Mouse (Mus musculus): Measurements from ENCODE around the gene Cdc27. TPM values are rescaled to one million over a fixed set of nuclear protein-coding genes. Genes with fewer than 3 reads are reported as not detected.

Gene Cdc27
- polyA plus RNA-seq, 1 experiment = 10.6 TPM

DNA sequence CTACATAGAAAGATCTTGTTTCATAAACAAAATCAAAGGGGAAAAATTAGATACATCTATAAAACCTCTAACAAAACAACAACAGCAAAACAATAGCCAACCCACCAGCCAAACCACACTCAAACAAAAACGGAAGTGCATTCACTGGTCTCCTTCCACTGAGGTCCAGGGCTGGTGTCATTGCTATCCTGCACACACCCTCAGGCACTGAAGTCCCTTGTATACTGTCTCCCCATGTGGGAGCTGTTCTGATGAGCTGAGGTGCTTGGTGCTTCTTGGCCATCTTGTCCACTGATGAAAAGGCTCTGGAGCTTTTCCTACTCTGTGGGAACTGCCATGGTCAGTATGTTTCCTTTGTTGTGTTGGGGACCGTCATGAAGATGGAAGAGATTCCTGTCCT, 38.1 kb upstream of the Cdc27 start:
- Histone ChIP-seq H3K4me3 (ENCODE audit: control insufficient read depth, insufficient read depth, low read length) (no peak overlapping the region), H3K4me1 (replicated peaks; ENCODE audit: control insufficient read depth, insufficient read depth, low read length) (no peaks in the 10 kb centered on the region), H3K27ac (ENCODE audit: control insufficient read depth, insufficient read depth, low read length) (no peak overlapping the region), H3K36me3 (ENCODE audit: control insufficient read depth, insufficient read depth, low read length) (no peaks in the 10 kb centered on the region), H3K27me3 (ENCODE audit: control insufficient read depth, insufficient read depth, low read length) (no peaks in the 10 kb centered on the region)
- no peak for TF ChIP-seq CTCF (IDR thresholded peaks at IDR 0.05; ENCODE audit: borderline replicate concordance, control insufficient read depth, extremely low read depth, insufficient read depth, low read length, poor library complexity)
- TF ChIP-seq POLR2A (IDR thresholded peaks at IDR 0.05; ENCODE audit: control insufficient read depth, extremely low read depth, insufficient read depth, low read length, poor library complexity) = no peak
- WGBS = 97% methylated on average over 2 of the region's 2 CpGs
- no peak for DNase-seq

DNA sequence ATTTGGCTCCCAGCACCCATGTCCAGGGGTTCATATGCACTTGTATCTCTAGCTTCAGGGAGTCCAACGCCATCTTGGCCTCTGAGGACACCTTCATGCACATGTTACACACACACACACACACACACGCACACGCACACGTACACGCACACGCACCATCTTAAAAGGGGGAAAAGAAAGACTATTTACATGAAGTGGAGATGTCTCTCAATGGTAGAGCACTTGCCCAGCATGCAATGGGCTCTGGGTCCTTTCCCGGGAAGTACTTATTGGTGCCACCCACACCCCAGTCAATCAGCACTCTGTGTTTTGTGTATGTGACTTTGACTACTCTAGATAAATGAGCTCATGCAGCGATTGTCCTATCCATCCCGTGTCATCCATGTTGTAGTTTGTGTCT, 37.5 kb upstream of the Cdc27 start:
- TF ChIP-seq CTCF (IDR thresholded peaks at IDR 0.05; ENCODE audit: borderline replicate concordance, control insufficient read depth, extremely low read depth, insufficient read depth, low read length, poor library complexity) = no peak
- TF ChIP-seq POLR2A (IDR thresholded peaks at IDR 0.05; ENCODE audit: control insufficient read depth, extremely low read depth, insufficient read depth, low read length, poor library complexity) = no peak
- no peak overlapping the region for H3K4me3 ChIP-seq (ENCODE audit: control insufficient read depth, insufficient read depth, low read length)

GRCm38 (mm10) chr11:104585495-104585894, 35.1 kb upstream of the Cdc27 start:
- Histone ChIP-seq H3K36me3 (ENCODE audit: control insufficient read depth, insufficient read depth, low read length) (no peaks in the 10 kb centered on the region), H3K4me3 (ENCODE audit: control insufficient read depth, insufficient read depth, low read length) (no peak overlapping the region), H3K27ac (ENCODE audit: control insufficient read depth, insufficient read depth, low read length) (no peak overlapping the region), H3K27me3 (ENCODE audit: control insufficient read depth, insufficient read depth, low read length) (no peaks in the 10 kb centered on the region), H3K4me1 (replicated peaks; ENCODE audit: control insufficient read depth, insufficient read depth, low read length) (peaks cover 16% of the 10 kb centered on the region)
- DNase-seq = no peak
- TF ChIP-seq POLR2A (IDR thresholded peaks at IDR 0.05; ENCODE audit: control insufficient read depth, extremely low read depth, insufficient read depth, low read length, poor library complexity) = no peak
- no peak for TF ChIP-seq CTCF (IDR thresholded peaks at IDR 0.05; ENCODE audit: borderline replicate concordance, control insufficient read depth, extremely low read depth, insufficient read depth, low read length, poor library complexity)
- 90% methylated on average over 5 of the region's 5 CpGs for WGBS

More for the DNA sequence above, 37.5 kb upstream of the Cdc27 start:
- H3K36me3 ChIP-seq (ENCODE audit: control insufficient read depth, insufficient read depth, low read length) = no peaks in the 10 kb centered on the region
- DNase-seq = no peak
- H3K27ac ChIP-seq (ENCODE audit: control insufficient read depth, insufficient read depth, low read length) = no peak overlapping the region
- 97% methylated on average over 9 of the region's 9 CpGs for WGBS
- no peaks in the 10 kb centered on the region for H3K27me3 ChIP-seq (ENCODE audit: control insufficient read depth, insufficient read depth, low read length)
- H3K4me1 ChIP-seq (replicated peaks; ENCODE audit: control insufficient read depth, insufficient read depth, low read length) = peaks cover 1% of the 10 kb centered on the region; the same call in 1 of the 2 replicates

GRCm38 (mm10) chr11:104582630-104583364, 32.4 kb upstream of the Cdc27 start:
- H3K36me3 ChIP-seq (ENCODE audit: control insufficient read depth, insufficient read depth, low read length) = no peaks in the 10 kb centered on the region
- H3K4me1 ChIP-seq (replicated peaks; ENCODE audit: control insufficient read depth, insufficient read depth, low read length) = peaks cover 16% of the 10 kb centered on the region
- H3K4me3 ChIP-seq (ENCODE audit: control insufficient read depth, insufficient read depth, low read length) = no peak overlapping the region
- no peaks in the 10 kb centered on the region for H3K27me3 ChIP-seq (ENCODE audit: control insufficient read depth, insufficient read depth, low read length)
- TF ChIP-seq CTCF (IDR thresholded peaks at IDR 0.05; ENCODE audit: borderline replicate concordance, control insufficient read depth, extremely low read depth, insufficient read depth, low read length, poor library complexity) (no peak), POLR2A (IDR thresholded peaks at IDR 0.05; ENCODE audit: control insufficient read depth, extremely low read depth, insufficient read depth, low read length, poor library complexity) (no peak)
- WGBS = 21% methylated on average over 13 of the region's 13 CpGs
- DNase-seq = no peak
- no peak overlapping the region for H3K27ac ChIP-seq (ENCODE audit: control insufficient read depth, insufficient read depth, low read length)

- H3K36me3 ChIP-seq (ENCODE audit: control insufficient read depth, insufficient read depth, low read length) = no peaks in the 10 kb centered on the region
- no peak overlapping the region for H3K27ac ChIP-seq (ENCODE audit: control insufficient read depth, insufficient read depth, low read length)
- peaks cover 16% of the 10 kb centered on the region for H3K4me1 ChIP-seq (replicated peaks; ENCODE audit: control insufficient read depth, insufficient read depth, low read length)
- DNase-seq = no peak
- H3K4me3 ChIP-seq (ENCODE audit: control insufficient read depth, insufficient read depth, low read length) = no peak overlapping the region
- H3K27me3 ChIP-seq (ENCODE audit: control insufficient read depth, insufficient read depth, low read length) = no peaks in the 10 kb centered on the region
- 8% methylated on average over 2 of the region's 2 CpGs for WGBS
- no peak for TF ChIP-seq CTCF (IDR thresholded peaks at IDR 0.05; ENCODE audit: borderline replicate concordance, control insufficient read depth, extremely low read depth, insufficient read depth, low read length, poor library complexity)
- no peak for TF ChIP-seq POLR2A (IDR thresholded peaks at IDR 0.05; ENCODE audit: control insufficient read depth, extremely low read depth, insufficient read depth, low read length, poor library complexity)
Observed at GRCm38 (mm10) chr11:104582308-104582606, 31.8 kb upstream of the Cdc27 start.

DNA sequence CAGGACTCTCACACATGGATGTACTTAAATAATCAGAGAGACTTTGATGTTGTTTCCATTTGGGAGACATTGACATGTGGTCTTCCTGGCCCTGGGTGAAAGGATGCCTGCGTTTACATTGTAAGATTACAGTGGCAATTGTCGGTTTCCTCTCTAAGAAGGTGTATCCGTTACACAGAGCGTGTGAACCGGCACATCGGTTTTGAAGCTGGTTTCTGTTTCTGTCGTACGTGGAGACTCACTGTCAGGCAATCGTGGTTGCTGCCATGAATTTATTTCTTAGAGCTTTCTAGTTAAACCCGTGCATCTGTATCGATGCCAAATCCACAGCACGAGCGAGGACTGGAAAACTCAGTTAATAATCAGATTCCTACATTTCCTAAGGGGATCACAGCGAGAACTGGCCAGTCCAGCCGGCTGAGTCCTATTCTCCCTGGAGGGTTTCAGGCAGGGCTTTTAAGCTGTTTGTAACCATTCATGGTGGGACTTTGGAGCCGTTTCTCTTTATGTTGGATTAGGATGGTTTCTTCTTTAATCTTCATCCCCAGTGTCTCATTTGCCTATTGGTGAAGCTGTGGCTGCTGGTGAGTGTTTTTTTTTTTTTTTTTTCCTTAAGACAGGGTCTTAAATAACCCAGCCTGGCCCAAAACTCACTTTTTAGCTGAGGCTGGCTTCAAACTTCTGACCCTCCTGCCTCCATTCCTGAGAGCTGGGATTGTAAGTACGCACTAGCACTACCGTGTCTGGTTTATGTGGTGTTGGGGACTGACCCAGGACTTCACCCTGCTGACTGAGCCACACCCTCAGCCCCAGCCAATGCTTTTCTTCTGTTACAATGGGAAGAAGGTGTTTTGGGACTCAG, 31.3 kb upstream of the Cdc27 start:
- H3K4me3 ChIP-seq (ENCODE audit: control insufficient read depth, insufficient read depth, low read length) = peak overlapping the region; percentile 28; the same call in 1 of the 2 replicates
- DNase-seq = peak; percentile 30
- H3K27ac ChIP-seq (ENCODE audit: control insufficient read depth, insufficient read depth, low read length) = peak overlapping the region; percentile 51; the same call in 1 of the 2 replicates
- no peaks in the 10 kb centered on the region for H3K27me3 ChIP-seq (ENCODE audit: control insufficient read depth, insufficient read depth, low read length)
- no peaks in the 10 kb centered on the region for H3K36me3 ChIP-seq (ENCODE audit: control insufficient read depth, insufficient read depth, low read length)
- peaks cover 16% of the 10 kb centered on the region for H3K4me1 ChIP-seq (replicated peaks; ENCODE audit: control insufficient read depth, insufficient read depth, low read length)
- no peak for TF ChIP-seq CTCF (IDR thresholded peaks at IDR 0.05; ENCODE audit: borderline replicate concordance, control insufficient read depth, extremely low read depth, insufficient read depth, low read length, poor library complexity)
- no peak for TF ChIP-seq POLR2A (IDR thresholded peaks at IDR 0.05; ENCODE audit: control insufficient read depth, extremely low read depth, insufficient read depth, low read length, poor library complexity)
- 5% methylated on average over 18 of the region's 18 CpGs for WGBS

Data from thymus, adult 2 months (tissue).